8 mouse cellular contexts compared by ENCODE assay signal in the genomic region with DNA sequence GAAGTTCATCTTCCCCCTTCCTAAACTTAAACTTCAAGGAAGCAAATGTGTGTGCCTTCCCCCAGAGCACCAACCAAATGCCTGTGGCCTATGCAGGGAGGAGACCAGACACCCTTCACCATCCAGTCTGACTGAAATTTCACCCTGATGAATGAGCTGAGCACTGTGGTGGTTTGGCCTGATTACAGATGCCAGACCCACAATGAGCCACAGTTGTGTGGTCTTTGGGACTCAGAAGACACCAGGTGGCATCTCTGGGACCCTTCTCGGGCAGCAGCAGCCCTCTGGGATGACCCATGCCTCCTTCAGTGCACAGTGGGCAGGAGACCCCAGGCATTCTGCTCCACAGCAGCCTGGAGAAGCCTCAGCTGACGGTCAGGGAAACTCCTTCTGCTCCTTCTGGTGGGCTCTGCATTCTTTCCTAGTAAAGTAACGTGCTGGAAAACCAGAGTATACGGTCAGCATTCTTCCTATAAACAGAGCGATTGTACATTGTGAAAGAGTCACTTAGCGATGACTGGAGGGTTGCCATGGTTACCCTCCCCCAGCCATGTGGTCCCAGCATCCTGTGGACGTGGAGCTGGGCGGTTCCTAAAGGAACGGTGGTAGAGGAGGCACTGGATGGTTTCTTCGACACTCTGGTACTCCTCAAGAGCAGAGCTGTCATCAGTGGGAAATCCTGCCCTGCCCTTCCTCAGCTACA. TPM values are rescaled to one million over a fixed set of nuclear protein-coding genes. Genes with fewer than 3 reads are reported as not detected.
A peak's percentile ranks its signal among the peaks of the same experiment; 100 is the strongest.
DNase-seq lines count a peak whose midpoint lies in the region; ATAC-seq lines count a peak whose summit lies in the region.

No protein-coding gene starts in this region.

- ATAC-seq in heart, embryonic 11.5 days (replicated peaks; ENCODE audit: insufficient number of reproducible peaks, low FRiP score, low TSS enrichment), result peak; percentile 74
- peak; percentile 79; the same call in 1 of the 2 replicates for ATAC-seq in hindbrain, embryonic 13.5 days (ENCODE audit: low FRiP score)
- ATAC-seq in limb, embryonic 13.5 days (ENCODE audit: low FRiP score, low read depth), result peak; percentile 81
- ATAC-seq in monocyte, adult 5-6 weeks (replicated peaks; ENCODE audit: insufficient number of reproducible peaks, low FRiP score, low TSS enrichment, poor library complexity, severe bottlenecking), result no peak

- H3K9me3 ChIP-seq in heart, embryonic 11.5 days (replicated peaks; ENCODE audit: control insufficient read depth, low read length), result no peaks in the 10 kb centered on the region
- no peaks in the 10 kb centered on the region for H3K9me3 ChIP-seq in embryonic facial prominence, embryonic 10.5 days
- no peaks in the 10 kb centered on the region for H3K9me3 ChIP-seq in hindbrain, embryonic 13.5 days
- H3K9me3 ChIP-seq in limb, embryonic 13.5 days, result no peaks in the 10 kb centered on the region

- 19% methylated on average over 10 of the region's 10 CpGs for WGBS in heart, embryonic 11.5 days (ENCODE audit: insufficient replicate concordance)
- WGBS in embryonic facial prominence, embryonic 10.5 days, result 49% methylated on average over 10 of the region's 10 CpGs
- 10% methylated on average over 10 of the region's 10 CpGs for WGBS in hindbrain, embryonic 13.5 days
- WGBS in limb, embryonic 13.5 days, result 17% methylated on average over 10 of the region's 10 CpGs

- no peak overlapping the region; the same call in 1 of the 2 replicates for H3K4me2 ChIP-seq in heart, embryonic 11.5 days
- H3K4me2 ChIP-seq in hindbrain, embryonic 13.5 days, result 0 out of 2 replicates have a peak overlapping the region, but pooled peaks have one; percentile 27
- H3K4me2 ChIP-seq in limb, embryonic 13.5 days (replicated peaks), result peak overlapping the region; percentile 39; the same call in 1 of the 2 replicates

- H3K36me3 ChIP-seq in heart, embryonic 11.5 days (ENCODE audit: control insufficient read depth, insufficient read depth, low read length), result no peaks in the 10 kb centered on the region
- H3K36me3 ChIP-seq in embryonic facial prominence, embryonic 10.5 days (replicated peaks), result no peaks in the 10 kb centered on the region
- H3K36me3 ChIP-seq in hindbrain, embryonic 13.5 days, result no peaks in the 10 kb centered on the region
- H3K36me3 ChIP-seq in limb, embryonic 13.5 days, result no peaks in the 10 kb centered on the region

- intact Hi-C loops in heart, postnatal 14 days (cut with DNase I), result no loop called here

- no peak overlapping the region for H3K4me3 ChIP-seq in heart, embryonic 11.5 days (ENCODE audit: low read depth, low read length)
- H3K4me3 ChIP-seq in embryonic facial prominence, embryonic 10.5 days, result peak overlapping the region; percentile 16; the same call in 1 of the 2 replicates
- no peak overlapping the region for H3K4me3 ChIP-seq in hindbrain, embryonic 13.5 days
- H3K4me3 ChIP-seq in limb, embryonic 13.5 days, result no peak overlapping the region

- peaks cover 26% of the 10 kb centered on the region for H3K4me1 ChIP-seq in heart, embryonic 11.5 days (ENCODE audit: control insufficient read depth, insufficient read depth, low read length)
- H3K4me1 ChIP-seq in embryonic facial prominence, embryonic 10.5 days, result peaks cover 42% of the 10 kb centered on the region
- H3K4me1 ChIP-seq in hindbrain, embryonic 13.5 days (replicated peaks), result peaks cover 14% of the 10 kb centered on the region
- H3K4me1 ChIP-seq in limb, embryonic 13.5 days, result peaks cover 62% of the 10 kb centered on the region

- no peaks in the 10 kb centered on the region for H3K27me3 ChIP-seq in heart, embryonic 11.5 days (ENCODE audit: control insufficient read depth, insufficient read depth, low read length)
- no peaks in the 10 kb centered on the region for H3K27me3 ChIP-seq in embryonic facial prominence, embryonic 10.5 days (replicated peaks; ENCODE audit: low read depth, poor library complexity, severe bottlenecking)
- H3K27me3 ChIP-seq in hindbrain, embryonic 13.5 days, result no peaks in the 10 kb centered on the region
- no peaks in the 10 kb centered on the region for H3K27me3 ChIP-seq in limb, embryonic 13.5 days

- DNase-seq in heart, postnatal 14 days, result no peak
- DNase-seq in embryonic facial prominence, embryonic 10.5 days (ENCODE audit: low spot score), result peak; percentile 51
- peak; percentile 43 for DNase-seq in right cerebral cortex, postnatal 4 days
- no peak for DNase-seq in thymus, postnatal 4 days

- peak overlapping the region; percentile 82 for H3K27ac ChIP-seq in heart, embryonic 11.5 days (ENCODE audit: low read depth, low read length)
- H3K27ac ChIP-seq in embryonic facial prominence, embryonic 10.5 days (replicated peaks), result peak overlapping the region; percentile 77
- H3K27ac ChIP-seq in hindbrain, embryonic 13.5 days, result peak overlapping the region; percentile 67
- peak overlapping the region; percentile 95 for H3K27ac ChIP-seq in limb, embryonic 13.5 days

- no peak overlapping the region for H3K9ac ChIP-seq in heart, embryonic 11.5 days (ENCODE audit: low read depth, low read length)
- H3K9ac ChIP-seq in hindbrain, embryonic 13.5 days, result no peak overlapping the region
- peak overlapping the region; percentile 55 for H3K9ac ChIP-seq in limb, embryonic 13.5 days

RNA-seq across cellular contexts. Expression of a gene that starts 50.3 kb away (rescaled TPM):
- polyA plus RNA-seq in heart, embryonic 11.5 days (2014; fragmentation: Nextera tagmentation; extraction: Ambion mirVana), result 38.7 and 38.8 TPM in 2 replicates
- 100 to 1,000 TPM; 100 to 109 TPM for total RNA-seq in heart, postnatal 14 days (2021)
- polyA plus RNA-seq in embryonic facial prominence, embryonic 10.5 days (2016; fragmentation: Nextera tagmentation; extraction: Ambion mirVana), result 16.5 and 19.3 TPM in 2 replicates
- 15.4 and 16.3 TPM in 2 replicates for polyA plus RNA-seq in hindbrain, embryonic 13.5 days (2015; fragmentation: Nextera tagmentation; extraction: Ambion mirVana)
- 128 and 133 TPM in 2 replicates for polyA plus RNA-seq in limb, embryonic 13.5 days (2015; fragmentation: Nextera tagmentation; extraction: Ambion mirVana)
- total RNA-seq in monocyte, adult 5-6 weeks (2017), result under 0.01 to 0.10 TPM in 2 of 3 replicates, not detected in the other

Comparison
In these comparisons a context has a peak if more than half of its experiments do, and no peak if none do; other contexts are left out.
1. DNase-seq: peak in embryonic facial prominence, embryonic 10.5 days (single experiment) and right cerebral cortex, postnatal 4 days (single experiment); none in heart, postnatal 14 days (0 of 2) and thymus, postnatal 4 days (single experiment).
2. Peak in every context shown above with its lines, with median percentiles within 50 percentile points of each other: H3K27ac ChIP-seq.